Mouse (Mus musculus): ENCODE data around the gene Olfr1109. TPM values are rescaled to one million over a fixed set of nuclear protein-coding genes. Genes with fewer than 3 reads are reported as not detected.

Olfr1109 gene
- total RNA-seq (2014; fragmentation: Nextera tagmentation) (not detected in 2 replicates), total RNA-seq (2017) (not detected in 2 replicates)

GRCm38 (mm10) chr2:87095908-87096307, at the start of gene Olfr1109:
TSS of gene Olfr1109 (minus strand) at chr2:87096008.
- no peak for ATAC-seq (replicated peaks; ENCODE audit: low FRiP score, low TSS enrichment, poor library complexity, severe bottlenecking)

GRCm38 (mm10) chr2:87140200-87140599, 44.4 kb upstream of the Olfr1109 start, which contains the start of gene Olfr1110:
TSS of gene Olfr1110 (minus strand) at chr2:87140300.
- no peak for ATAC-seq (replicated peaks; ENCODE audit: low FRiP score, low TSS enrichment, poor library complexity, severe bottlenecking)

GRCm38 (mm10) chr2:87114467-87114866, 18.7 kb upstream of the Olfr1109 start, which contains the start of gene Olfr259:
TSS of gene Olfr259 (minus strand) at chr2:87114567.
- ATAC-seq (replicated peaks; ENCODE audit: low FRiP score, low TSS enrichment, poor library complexity, severe bottlenecking), result no peak

- ATAC-seq (replicated peaks; ENCODE audit: low FRiP score, low TSS enrichment, poor library complexity, severe bottlenecking), result no peak
Observed at GRCm38 (mm10) chr2:87075717-87076116, 20.1 kb downstream of the Olfr1109 start, which contains the start of gene Olfr1107. TSS of gene Olfr1107 (minus strand) at chr2:87075817.

DNA sequence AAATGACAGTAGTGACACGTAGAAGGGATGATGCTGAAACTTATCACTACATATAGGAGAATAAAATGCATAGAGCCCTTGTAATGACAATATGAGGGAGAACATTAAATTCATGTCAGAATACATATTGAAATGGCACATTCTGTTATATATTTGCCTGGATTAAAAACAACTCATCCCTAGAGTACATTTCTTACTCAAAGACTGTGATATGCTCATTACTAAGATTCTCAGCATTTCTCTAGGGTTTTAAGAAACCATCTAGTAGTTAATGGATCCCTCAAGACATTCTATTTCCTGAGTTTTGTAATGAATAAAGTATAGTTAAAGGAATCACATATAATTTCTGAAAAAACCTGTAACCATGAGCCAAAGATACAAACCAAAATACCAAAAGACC, 43.6 kb downstream of the Olfr1109 start, which contains the start of gene Olfr1106:
Gene Olfr1106 (minus strand): TSS at position 101 of the 400 bp plus-strand sequence.
- ATAC-seq (replicated peaks; ENCODE audit: low FRiP score, low TSS enrichment, poor library complexity, severe bottlenecking), result no peak

Other genes starting within 250 kb of the Olfr1109 start
- not detected in 2 replicates for gene Olfr1095, start 244.3 kb downstream of the Olfr1109 start, total RNA-seq (2014; fragmentation: Nextera tagmentation)
- gene Olfr1095, start 244.3 kb downstream of the Olfr1109 start, total RNA-seq (2017), result not detected in 2 replicates
- gene Gm13723, start 221.2 kb downstream of the Olfr1109 start, total RNA-seq (2014; fragmentation: Nextera tagmentation), result not detected in 2 replicates
- gene Gm13723, start 221.2 kb downstream of the Olfr1109 start, total RNA-seq (2017), result not detected in 2 replicates
- not detected in 2 replicates for gene Olfr1097, start 203.8 kb downstream of the Olfr1109 start, total RNA-seq (2014; fragmentation: Nextera tagmentation)
- not detected in 2 replicates for gene Olfr1097, start 203.8 kb downstream of the Olfr1109 start, total RNA-seq (2017)
- not detected in 2 replicates for gene Olfr1098, start 171.5 kb downstream of the Olfr1109 start, total RNA-seq (2014; fragmentation: Nextera tagmentation)
- gene Olfr1098, start 171.5 kb downstream of the Olfr1109 start, total RNA-seq (2017), result not detected in 2 replicates
- not detected in 2 replicates for gene Olfr1099, start 135.3 kb downstream of the Olfr1109 start, total RNA-seq (2014; fragmentation: Nextera tagmentation)
- gene Olfr1099, start 135.3 kb downstream of the Olfr1109 start, total RNA-seq (2017), result not detected in 2 replicates
- gene Olfr1100, start 116.1 kb downstream of the Olfr1109 start, total RNA-seq (2014; fragmentation: Nextera tagmentation), result not detected in 2 replicates
- not detected in 2 replicates for gene Olfr1100, start 116.1 kb downstream of the Olfr1109 start, total RNA-seq (2017)
- not detected in 2 replicates for gene Olfr1101, start 104.8 kb downstream of the Olfr1109 start, total RNA-seq (2014; fragmentation: Nextera tagmentation)
- gene Olfr1101, start 104.8 kb downstream of the Olfr1109 start, total RNA-seq (2017), result not detected in 2 replicates
- gene Olfr1102, start 97.6 kb downstream of the Olfr1109 start, total RNA-seq (2014; fragmentation: Nextera tagmentation), result not detected in 2 replicates
- gene Olfr1102, start 97.6 kb downstream of the Olfr1109 start, total RNA-seq (2017), result not detected in 2 replicates
- not detected in 2 replicates for gene Olfr1104, start 68.9 kb downstream of the Olfr1109 start, total RNA-seq (2014; fragmentation: Nextera tagmentation)
- gene Olfr1104, start 68.9 kb downstream of the Olfr1109 start, total RNA-seq (2017), result not detected in 2 replicates
- not detected in 2 replicates for gene Olfr1105, start 59.5 kb downstream of the Olfr1109 start, total RNA-seq (2014; fragmentation: Nextera tagmentation)
- gene Olfr1105, start 59.5 kb downstream of the Olfr1109 start, total RNA-seq (2017), result not detected in 2 replicates
- not detected in 2 replicates for gene Olfr1106, start 43.7 kb downstream of the Olfr1109 start, total RNA-seq (2014; fragmentation: Nextera tagmentation)
- not detected in 2 replicates for gene Olfr1106, start 43.7 kb downstream of the Olfr1109 start, total RNA-seq (2017)
- not detected in 2 replicates for gene Olfr1107, start 20.2 kb downstream of the Olfr1109 start, total RNA-seq (2014; fragmentation: Nextera tagmentation)
- not detected in 2 replicates for gene Olfr1107, start 20.2 kb downstream of the Olfr1109 start, total RNA-seq (2017)
- gene Olfr259, start 18.6 kb upstream of the Olfr1109 start, total RNA-seq (2014; fragmentation: Nextera tagmentation), result not detected in 2 replicates
- not detected in 2 replicates for gene Olfr259, start 18.6 kb upstream of the Olfr1109 start, total RNA-seq (2017)
- not detected in 2 replicates for gene Olfr1110, start 44.3 kb upstream of the Olfr1109 start, total RNA-seq (2014; fragmentation: Nextera tagmentation)
- not detected in 2 replicates for gene Olfr1110, start 44.3 kb upstream of the Olfr1109 start, total RNA-seq (2017)
- not detected in 2 replicates for gene Olfr1111, start 56.6 kb upstream of the Olfr1109 start, total RNA-seq (2014; fragmentation: Nextera tagmentation)
- not detected in 2 replicates for gene Olfr1111, start 56.6 kb upstream of the Olfr1109 start, total RNA-seq (2017)
- gene Olfr1112, start 91.8 kb upstream of the Olfr1109 start, total RNA-seq (2014; fragmentation: Nextera tagmentation), result not detected in 2 replicates
- not detected in 2 replicates for gene Olfr1112, start 91.8 kb upstream of the Olfr1109 start, total RNA-seq (2017)
- gene Olfr1113, start 113.0 kb upstream of the Olfr1109 start, total RNA-seq (2014; fragmentation: Nextera tagmentation), result not detected in 2 replicates
- gene Olfr1113, start 113.0 kb upstream of the Olfr1109 start, total RNA-seq (2017), result not detected in 2 replicates
- gene Olfr1115, start 152.0 kb upstream of the Olfr1109 start, total RNA-seq (2014; fragmentation: Nextera tagmentation), result not detected in 2 replicates
- not detected in 2 replicates for gene Olfr1115, start 152.0 kb upstream of the Olfr1109 start, total RNA-seq (2017)
- gene Olfr1116, start 171.5 kb upstream of the Olfr1109 start, total RNA-seq (2014; fragmentation: Nextera tagmentation), result not detected in 2 replicates
- not detected in 2 replicates for gene Olfr1116, start 171.5 kb upstream of the Olfr1109 start, total RNA-seq (2017)
- not detected in 2 replicates for gene Olfr1118, start 211.6 kb upstream of the Olfr1109 start, total RNA-seq (2014; fragmentation: Nextera tagmentation)
- not detected in 2 replicates for gene Olfr1118, start 211.6 kb upstream of the Olfr1109 start, total RNA-seq (2017)

Measured in megakaryocyte-erythroid progenitor cell, adult 5-6 weeks (primary cell).